Mouse (Mus musculus) testis, adult 2 months (tissue): ENCODE data around the gene Oas1d. TPM values are rescaled to one million over a fixed set of nuclear protein-coding genes. Genes with fewer than 3 reads are reported as not detected.

ENCODE experiments used
- H3K27ac ChIP-seq: fragments of 200-500 bp; 2 replicates; pipeline ENCODE4 v1.5.1; 2012; ENCODE audit warnings: low read depth, low read length; ENCODE audit not compliant: control insufficient read depth, insufficient read depth
- H3K27me3 ChIP-seq: fragments of 200-500 bp; 2 replicates; pipeline ENCODE4 v1.6.1; 2012; ENCODE audit warnings: mild to moderate bottlenecking, low read length, moderate library complexity; ENCODE audit not compliant: control insufficient read depth, insufficient read depth
- H3K36me3 ChIP-seq: fragments of 200-500 bp; 2 replicates; pipeline ENCODE4 v1.6.1; 2012; ENCODE audit warnings: mild to moderate bottlenecking, low read length; ENCODE audit not compliant: control insufficient read depth, insufficient read depth
- H3K4me1 ChIP-seq: fragments of 200-500 bp; 2 replicates; pipeline ENCODE4 v1.6.1; 2012; ENCODE audit warnings: low read length; ENCODE audit not compliant: control insufficient read depth, insufficient read depth
- H3K4me3 ChIP-seq: fragments of 200-500 bp; 2 replicates; pipeline ENCODE4 v1.5.1; 2012; ENCODE audit warnings: low read depth, mild to moderate bottlenecking, low read length, moderate library complexity, mixed read lengths; ENCODE audit not compliant: control insufficient read depth
- CTCF ChIP-seq: fragments of 200-500 bp; IDR thresholded peaks from 2 replicates; pipeline ENCODE4 v1.5.1; 2012; ENCODE audit warnings: low read depth, mild to moderate bottlenecking, inconsistent platforms, low read length, moderate library complexity; ENCODE audit not compliant: control insufficient read depth, insufficient read depth, insufficient replicate concordance
- POLR2A ChIP-seq: fragments of 200-500 bp; IDR thresholded peaks from 2 replicates; pipeline ENCODE4 v1.6.1; 2012; ENCODE audit warnings: low read depth, mild to moderate bottlenecking, inconsistent platforms, low read length, moderate library complexity; ENCODE audit not compliant: control insufficient read depth
- polyA plus RNA-seq: library from polyadenylated mRNA; depleted of rRNA; stranded (reverse); fragments of >200 nt; gene quantifications from 2 replicates; pipeline ENCODE4 v1.2.3, GENCODE M21; 2012

The Oas1d gene
- polyA plus RNA-seq, 1 experiment, result not detected

DNA sequence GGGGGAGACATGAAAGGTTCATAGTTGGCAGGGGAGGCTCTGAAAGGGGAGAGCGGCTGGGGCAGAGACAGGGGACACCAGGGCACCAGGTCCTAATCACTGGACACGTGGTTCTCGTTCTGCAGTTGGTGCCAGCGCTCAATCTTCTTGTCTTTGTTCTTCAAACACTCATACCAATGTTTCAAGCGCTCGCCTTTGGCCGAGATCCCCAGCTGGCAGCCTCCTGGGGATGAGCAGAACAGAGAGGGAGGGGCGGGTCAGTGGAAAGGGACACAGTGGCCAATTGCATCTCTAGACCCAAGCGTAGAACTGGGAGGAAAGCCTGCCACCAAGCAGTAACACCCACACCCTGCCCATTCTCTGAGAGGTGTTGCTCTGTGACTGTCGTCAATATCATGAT lies 27.7 kb downstream of the Oas1d start:
- Histone ChIP-seq H3K4me1 (peaks cover 2% of the 10 kb centered on the region; the same call in 1 of the 2 replicates), H3K27ac (no peak overlapping the region)
- TF ChIP-seq CTCF (no peak), POLR2A (no peak)

DNA sequence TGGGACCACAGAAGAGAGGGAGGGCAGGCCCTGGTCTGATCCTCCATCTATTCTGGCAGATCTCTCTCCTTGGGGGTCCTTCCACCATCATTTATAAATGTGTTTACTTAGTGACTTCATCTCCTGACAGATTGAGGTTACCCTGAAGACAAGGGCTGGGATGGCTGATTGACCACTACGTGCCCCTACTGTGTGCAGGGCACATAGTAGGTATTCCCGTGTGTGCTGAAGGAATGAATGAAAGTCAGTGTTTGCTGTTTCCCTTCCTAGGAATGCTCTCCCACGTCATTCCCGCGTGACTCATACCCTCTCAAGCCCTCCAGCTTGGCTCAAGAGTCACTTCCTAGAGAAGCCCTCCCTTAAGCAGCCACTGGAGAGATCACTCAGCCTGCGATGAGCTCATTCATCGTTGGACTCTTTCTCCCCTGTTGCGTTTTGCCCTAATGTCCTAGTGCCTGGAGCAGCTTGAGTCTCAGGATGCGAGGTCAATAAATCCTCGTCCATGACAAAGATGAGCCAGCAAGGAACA lies 38.0 kb downstream of the Oas1d start:
- Histone ChIP-seq H3K27me3 (no peaks in the 10 kb centered on the region), H3K4me3 (no peak overlapping the region), H3K36me3 (no peaks in the 10 kb centered on the region), H3K27ac (no peak overlapping the region), H3K4me1 (no peaks in the 10 kb centered on the region; the same call in 1 of the 2 replicates)
- TF ChIP-seq POLR2A (no peak), CTCF (no peak)

More for the DNA sequence above, 27.7 kb downstream of the Oas1d start:
- no peak overlapping the region for H3K4me3 ChIP-seq
- no peaks in the 10 kb centered on the region for H3K27me3 ChIP-seq
- H3K36me3 ChIP-seq, result no peaks in the 10 kb centered on the region

- H3K36me3 ChIP-seq, result no peaks in the 10 kb centered on the region
- H3K27me3 ChIP-seq, result no peaks in the 10 kb centered on the region
- no peaks in the 10 kb centered on the region for H3K4me1 ChIP-seq
- TF ChIP-seq POLR2A (no peak), CTCF (peak; percentile 97; the same call in 1 of the 2 replicates)
- no peak overlapping the region for H3K27ac ChIP-seq
- no peak overlapping the region for H3K4me3 ChIP-seq
Measured at GRCm38 (mm10) chr5:120953974-120954373, 39.6 kb downstream of the Oas1d start.

DNA sequence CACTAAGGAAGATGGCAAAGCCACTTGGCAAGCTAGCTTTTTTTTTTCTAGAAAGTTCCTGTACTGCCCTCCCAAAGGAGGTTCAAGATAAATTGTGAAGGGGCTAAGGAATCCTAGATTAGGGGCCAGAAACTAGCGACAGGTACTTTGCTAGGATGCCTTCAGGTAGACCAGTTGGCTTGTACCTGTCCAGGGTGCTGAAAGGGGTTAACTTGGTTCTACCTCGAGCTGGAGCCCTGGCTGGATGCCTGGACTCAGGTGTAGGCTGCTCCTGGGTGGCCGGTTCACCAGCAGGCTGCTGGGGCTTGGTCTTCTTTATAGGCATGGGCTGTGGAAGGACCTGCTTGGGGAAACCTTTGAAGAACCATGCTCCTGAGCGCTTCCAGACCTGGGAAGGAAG lies 46.7 kb downstream of the Oas1d start:
- Histone ChIP-seq H3K27me3 (no peaks in the 10 kb centered on the region), H3K4me1 (no peaks in the 10 kb centered on the region), H3K4me3 (no peak overlapping the region), H3K27ac (no peak overlapping the region), H3K36me3 (no peaks in the 10 kb centered on the region)
- TF ChIP-seq CTCF (no peak), POLR2A (no peak)

GRCm38 (mm10) chr5:120966156-120966555 lies 51.8 kb downstream of the Oas1d start:
- Histone ChIP-seq H3K4me3 (no peak overlapping the region), H3K36me3 (no peaks in the 10 kb centered on the region), H3K27ac (no peak overlapping the region), H3K4me1 (no peaks in the 10 kb centered on the region), H3K27me3 (no peaks in the 10 kb centered on the region)
- TF ChIP-seq POLR2A (no peak), CTCF (no peak)

DNA sequence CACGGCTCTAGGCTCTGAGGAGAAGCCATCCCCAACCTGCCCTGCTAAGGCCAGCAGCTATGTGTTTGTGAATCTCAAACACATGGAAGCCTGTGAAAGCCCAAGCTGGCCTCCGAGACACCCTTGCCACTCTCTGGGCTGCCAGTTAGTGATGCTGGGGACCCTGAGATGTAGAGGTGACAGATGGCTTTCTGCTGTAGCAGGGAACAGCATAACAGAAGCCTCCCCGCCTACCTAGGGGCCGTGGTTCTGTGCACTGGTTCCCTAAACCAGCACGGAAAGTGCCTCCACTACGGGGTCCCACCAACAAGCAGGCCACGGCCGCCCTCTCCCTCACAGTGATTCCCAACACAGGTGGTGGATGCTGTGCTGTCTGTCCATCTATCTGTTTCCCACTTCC lies 52.6 kb downstream of the Oas1d start:
- Histone ChIP-seq H3K4me3 (no peak overlapping the region), H3K27ac (no peak overlapping the region), H3K27me3 (no peaks in the 10 kb centered on the region), H3K4me1 (no peaks in the 10 kb centered on the region), H3K36me3 (no peaks in the 10 kb centered on the region)
- no peak for TF ChIP-seq CTCF
- no peak for TF ChIP-seq POLR2A

DNA sequence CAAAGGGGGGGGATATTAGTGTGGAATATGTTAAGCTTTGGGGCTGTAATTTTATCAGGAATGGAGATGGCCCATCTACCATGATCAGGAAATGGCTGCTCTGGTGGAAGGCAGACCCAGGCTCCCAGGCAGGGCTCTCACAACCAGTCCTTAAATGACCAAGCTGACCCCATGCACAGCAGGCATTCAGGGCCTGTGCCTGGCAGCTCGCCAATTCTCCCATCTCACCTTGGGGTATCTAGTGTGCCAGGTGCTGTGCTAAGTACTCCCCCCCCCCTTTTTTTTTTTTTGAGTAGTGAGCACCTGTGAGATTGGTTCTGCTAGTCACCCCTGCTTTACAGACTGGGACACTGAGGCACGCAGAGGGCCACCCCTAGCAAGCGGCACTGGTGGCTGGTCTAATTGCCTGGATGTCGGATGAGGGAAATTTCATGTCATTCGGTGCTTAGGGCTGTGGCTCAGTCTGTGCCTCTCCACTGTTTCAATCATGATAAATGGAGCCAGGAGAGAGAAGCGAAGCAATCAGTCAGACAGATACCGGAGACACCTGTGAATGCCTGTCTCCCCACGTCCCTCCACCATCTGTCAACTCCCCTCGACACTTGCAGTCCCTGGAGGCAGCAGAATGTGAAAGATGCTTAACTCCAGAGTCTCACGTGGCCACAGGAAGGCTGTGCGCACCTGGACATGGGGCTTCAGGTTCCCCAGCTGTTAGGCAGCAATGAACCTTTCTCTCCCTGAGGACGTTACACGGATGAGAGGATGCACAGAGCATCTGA lies 53.2 kb downstream of the Oas1d start:
- H3K27ac ChIP-seq, result no peak overlapping the region
- no peak overlapping the region for H3K4me3 ChIP-seq
- H3K36me3 ChIP-seq, result no peaks in the 10 kb centered on the region
- no peaks in the 10 kb centered on the region for H3K27me3 ChIP-seq
- no peaks in the 10 kb centered on the region for H3K4me1 ChIP-seq
- TF ChIP-seq POLR2A (no peak), CTCF (no peak)
